Mouse (Mus musculus): ENCODE data around the gene Cnr2. TPM values are rescaled to one million over a fixed set of nuclear protein-coding genes. Genes with fewer than 3 reads are reported as not detected.

Cnr2 gene
- total and polyA plus RNA-seq, 3 experiments: 6.8 to 10.2 TPM; not detected in 1

- Histone ChIP-seq H3K4me1 (ENCODE audit: control insufficient read depth in 1 of 2, insufficient read depth in 2 of 2, low read length in 2 of 2) (peaks cover 2 to 9% of the 10 kb centered on the region in 2 experiments; a peak in 3 of 4 replicates), H3K36me3 (ENCODE audit: control insufficient read depth in 1 of 2, insufficient read depth in 2 of 2, low read length in 2 of 2) (peaks cover 0 to 8% of the 10 kb centered on the region in 2 experiments; a peak in 2 of 4 replicates), H3K79me2 (ENCODE audit: control insufficient read depth, insufficient read depth, low read length, poor library complexity) (no peaks in the 10 kb centered on the region), H3K27ac (ENCODE audit: control insufficient read depth, low read depth, low read length) (no peak overlapping the region), H3K9ac (ENCODE audit: control insufficient read depth, low read depth, low read length, poor library complexity, severe bottlenecking) (no peak overlapping the region), H3K4me3 (ENCODE audit: control insufficient read depth in 1 of 2, insufficient read depth in 1 of 2, low read depth in 2 of 2, low read length in 2 of 2) (no peak overlapping the region), H3K9me3 (replicated peaks; ENCODE audit: insufficient read depth, low read length) (no peaks in the 10 kb centered on the region), H3K27me3 (ENCODE audit: control insufficient read depth in 1 of 2, insufficient read depth in 2 of 2, low read length in 2 of 2) (no peaks in the 10 kb centered on the region)
- TF ChIP-seq POLR2A (IDR thresholded peaks at IDR 0.05; ENCODE audit: control insufficient read depth in 1 of 2, insufficient read depth in 1 of 2, low read depth in 1 of 2, low read length in 2 of 2, poor library complexity in 1 of 2): no peak
- no peak for TF ChIP-seq CTCF (IDR thresholded peaks at IDR 0.05 in 2 of 3, conservative IDR thresholded peaks at IDR 0.05 in 1 of 3; ENCODE audit: control insufficient read depth in 1 of 3, insufficient read depth in 1 of 3, low read depth in 2 of 3, low read length in 3 of 3, poor library complexity in 1 of 3, severe bottlenecking in 1 of 3)
- no peak for TF ChIP-seq EP300 (IDR thresholded peaks at IDR 0.05; ENCODE audit: low read depth in 1 of 2, low read length in 2 of 2)
- TF ChIP-seq MEF2A (IDR thresholded peaks at IDR 0.05; ENCODE audit: extremely low read depth, insufficient replicate concordance, low read depth, low read length, poor library complexity, severe bottlenecking): no peak
- no peak for TF ChIP-seq UBTF (IDR thresholded peaks at IDR 0.05; ENCODE audit: borderline replicate concordance, insufficient read depth, low read depth, low read length)
- no peak for TF ChIP-seq TBP (IDR thresholded peaks at IDR 0.05; ENCODE audit: low read depth, low read length)
- no peak for TF ChIP-seq ELF1 (IDR thresholded peaks at IDR 0.05; ENCODE audit: low read depth, low read length)
- no peak for TF ChIP-seq TCF12 (IDR thresholded peaks at IDR 0.05; ENCODE audit: low read depth, low read length)
- no peak for TF ChIP-seq RAD21 (IDR thresholded peaks at IDR 0.05; ENCODE audit: low read depth, low read length)
- TF ChIP-seq MAFK (IDR thresholded peaks at IDR 0.05; ENCODE audit: borderline replicate concordance, low read depth, low read length): no peak
- no peak for TF ChIP-seq USF1 (IDR thresholded peaks at IDR 0.05; ENCODE audit: low read depth, low read length)
- no peak for TF ChIP-seq ZNF384 (IDR thresholded peaks at IDR 0.05; ENCODE audit: low read depth, low read length)
- no peak for TF ChIP-seq ETS1 (IDR thresholded peaks at IDR 0.05; ENCODE audit: low read depth, low read length)
- no peak for TF ChIP-seq MAZ (IDR thresholded peaks at IDR 0.05; ENCODE audit: low read depth, low read length)
- no peak for TF ChIP-seq POLR2AphosphoS5 (IDR thresholded peaks at IDR 0.05; ENCODE audit: borderline replicate concordance, low read depth, low read length)
- DNase-seq (ENCODE audit: low read depth, low spot score): no peak
Observed at GRCm38 (mm10) chr4:135883881-135884516, 11.2 kb upstream of the Cnr2 start.

GRCm38 (mm10) chr4:135884531-135884930 is 10.7 kb upstream of the Cnr2 start:
- no peak overlapping the region for H3K27ac ChIP-seq (ENCODE audit: control insufficient read depth, low read depth, low read length)
- no peak overlapping the region for H3K9ac ChIP-seq (ENCODE audit: control insufficient read depth, low read depth, low read length, poor library complexity, severe bottlenecking)
- no peak for DNase-seq (ENCODE audit: low read depth, low spot score)
- H3K4me3 ChIP-seq (ENCODE audit: control insufficient read depth in 1 of 2, insufficient read depth in 1 of 2, low read depth in 2 of 2, low read length in 2 of 2): no peak overlapping the region
- no peaks in the 10 kb centered on the region for H3K79me2 ChIP-seq (ENCODE audit: control insufficient read depth, insufficient read depth, low read length, poor library complexity)
- no peaks in the 10 kb centered on the region for H3K27me3 ChIP-seq (ENCODE audit: control insufficient read depth in 1 of 2, insufficient read depth in 2 of 2, low read length in 2 of 2)
- peaks cover 3 to 11% of the 10 kb centered on the region in 2 experiments; a peak in 3 of 4 replicates for H3K4me1 ChIP-seq (ENCODE audit: control insufficient read depth in 1 of 2, insufficient read depth in 2 of 2, low read length in 2 of 2)
- H3K36me3 ChIP-seq (ENCODE audit: control insufficient read depth in 1 of 2, insufficient read depth in 2 of 2, low read length in 2 of 2): peaks cover 0 to 9% of the 10 kb centered on the region in 2 experiments; a peak in 2 of 4 replicates
- TF ChIP-seq RCOR1 (IDR thresholded peaks at IDR 0.05; ENCODE audit: low read depth, low read length) (no peak), RAD21 (IDR thresholded peaks at IDR 0.05; ENCODE audit: low read depth, low read length) (no peak), CHD2 (IDR thresholded peaks at IDR 0.05; ENCODE audit: low read length) (no peak), MAX (IDR thresholded peaks at IDR 0.05; ENCODE audit: low read length) (no peak), USF1 (IDR thresholded peaks at IDR 0.05; ENCODE audit: low read depth, low read length) (no peak), KAT2A (conservative IDR thresholded peaks at IDR 0.05; ENCODE audit: low read depth, low read length) (no peak), ELF1 (IDR thresholded peaks at IDR 0.05; ENCODE audit: low read depth, low read length) (no peak), MEF2A (IDR thresholded peaks at IDR 0.05; ENCODE audit: extremely low read depth, insufficient replicate concordance, low read depth, low read length, poor library complexity, severe bottlenecking) (no peak), ZKSCAN1 (IDR thresholded peaks at IDR 0.05; ENCODE audit: low read depth, low read length) (no peak), EP300 (IDR thresholded peaks at IDR 0.05; ENCODE audit: low read depth in 1 of 2, low read length in 2 of 2) (no peak)
- no peaks in the 10 kb centered on the region for H3K9me3 ChIP-seq (replicated peaks; ENCODE audit: insufficient read depth, low read length)
